Mouse (Mus musculus) natural killer cell, adult 2 months (primary cell): Measurements from ENCODE around the gene Cnp.
"Not testable (repeated sequence)": the region's sequence is repeated elsewhere in the genome, so short reads cannot be mapped to it uniquely, and the experiment has no call there.

Experiments used
- DNase-seq, 2 experiments: peaks; one replicate each; pipeline ENCODE4 v3.0.0; 2022; ENCODE audit warnings: low spot score in 2 of 2

Gene Cnp

DNA sequence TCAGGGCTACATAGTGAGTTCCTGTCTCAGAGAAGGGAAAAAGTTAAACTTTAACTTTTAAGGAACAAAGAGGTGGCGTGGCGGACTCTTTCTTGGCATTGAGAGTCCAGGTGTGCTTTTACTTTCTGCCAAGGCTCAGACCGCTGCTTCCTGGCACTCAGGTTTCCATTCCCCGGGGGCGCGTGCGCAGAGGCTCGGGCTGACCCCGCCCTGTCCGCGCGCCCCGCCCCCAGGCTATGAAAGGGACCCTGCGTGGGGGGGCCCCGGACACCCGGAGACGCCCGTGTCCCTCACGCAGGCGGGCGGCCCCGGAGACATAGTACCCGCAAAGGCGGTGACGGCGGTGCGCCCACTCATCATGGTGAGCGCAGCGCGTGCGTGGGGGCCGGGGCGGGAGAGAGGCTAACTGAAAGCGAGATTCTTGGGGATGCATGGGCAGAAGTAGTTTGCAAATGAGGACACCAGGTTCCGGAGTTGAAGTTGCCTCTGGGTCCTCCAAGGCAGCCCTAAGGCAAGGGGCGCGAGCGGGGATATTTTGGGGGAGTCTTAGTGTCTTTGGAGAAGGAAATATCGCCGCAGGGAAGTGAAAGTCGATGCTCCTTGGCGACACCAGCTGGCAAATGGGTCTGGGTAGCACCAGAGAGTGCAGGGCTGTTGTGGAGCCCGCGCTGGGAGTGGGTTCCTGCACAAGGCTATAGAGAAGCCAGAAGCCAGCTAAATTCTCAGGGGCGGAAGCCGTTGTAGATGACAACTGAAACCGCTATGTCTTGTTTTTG, at the start of gene Cnp:
Gene Cnp (plus strand): TSS at position 197 of the 776 bp plus-strand sequence.
- peak; percentile 67 to 79 for DNase-seq

DNA sequence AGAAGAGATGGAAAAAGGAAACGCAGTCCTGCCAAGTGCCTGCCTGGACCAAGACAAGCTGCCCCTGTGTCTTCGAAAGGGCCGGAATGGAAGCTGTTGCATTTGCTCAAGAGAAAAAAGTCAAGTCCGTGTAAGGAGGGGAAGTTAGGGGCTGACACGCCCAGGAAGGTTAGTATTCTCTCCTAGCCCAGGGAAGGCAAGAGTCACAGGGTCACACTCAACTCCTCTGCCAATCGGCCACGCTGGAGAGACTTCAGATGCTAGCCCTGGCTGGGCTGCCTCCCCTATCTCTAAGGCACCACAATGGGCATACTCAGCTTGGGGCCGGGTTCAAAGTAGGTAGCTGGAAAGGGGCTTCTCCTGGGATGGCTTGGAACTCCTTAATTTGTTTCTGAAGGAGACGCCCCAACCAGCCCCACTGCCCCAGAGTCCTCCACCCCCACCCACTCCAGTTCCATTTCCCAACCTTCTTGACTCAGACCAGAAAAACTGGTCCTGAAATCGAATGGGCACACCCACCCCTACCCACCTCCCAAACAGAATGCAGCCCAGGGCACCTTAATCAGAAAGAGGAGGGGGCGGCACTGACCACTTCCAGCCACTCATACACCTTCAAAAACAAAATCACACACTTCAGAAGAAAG, 49.6 kb upstream of the Cnp start:
- no peak for DNase-seq

DNA sequence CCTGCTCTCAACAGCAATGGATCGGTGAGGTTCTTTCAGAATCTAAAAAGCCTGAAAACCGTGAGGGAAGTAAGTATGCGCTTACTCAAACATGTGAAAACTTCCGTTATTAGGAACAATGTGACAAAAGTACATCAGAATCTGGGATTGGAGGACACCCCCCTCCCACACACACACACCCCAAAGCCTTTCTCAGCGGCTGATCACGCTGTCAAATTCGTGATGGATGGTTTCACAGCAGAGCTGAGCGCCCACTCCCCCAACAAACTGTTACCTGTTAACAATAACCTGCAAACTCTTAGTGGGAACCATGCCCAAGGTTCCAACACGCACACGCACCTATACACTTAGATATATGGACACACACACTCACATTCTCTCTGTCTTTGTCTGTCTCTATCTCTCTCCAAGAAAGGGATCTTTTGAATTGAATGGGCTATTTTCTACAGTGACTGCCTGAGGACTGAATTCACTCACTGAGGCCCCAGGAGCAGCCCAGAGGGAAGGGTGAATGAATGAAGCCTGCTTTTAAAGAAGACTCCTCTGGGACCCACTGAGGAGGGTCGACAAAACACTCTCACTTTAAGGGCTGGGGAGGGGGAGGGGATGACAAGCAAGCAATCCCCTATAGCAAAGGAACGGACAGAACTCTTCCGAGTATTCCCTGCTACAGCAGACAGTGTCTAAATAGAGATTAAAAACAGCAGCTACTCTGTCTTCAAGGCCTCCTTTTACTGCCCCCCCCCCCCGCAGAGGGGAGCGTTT, 48.5 kb upstream of the Cnp start:
- DNase-seq = no peak

DNA sequence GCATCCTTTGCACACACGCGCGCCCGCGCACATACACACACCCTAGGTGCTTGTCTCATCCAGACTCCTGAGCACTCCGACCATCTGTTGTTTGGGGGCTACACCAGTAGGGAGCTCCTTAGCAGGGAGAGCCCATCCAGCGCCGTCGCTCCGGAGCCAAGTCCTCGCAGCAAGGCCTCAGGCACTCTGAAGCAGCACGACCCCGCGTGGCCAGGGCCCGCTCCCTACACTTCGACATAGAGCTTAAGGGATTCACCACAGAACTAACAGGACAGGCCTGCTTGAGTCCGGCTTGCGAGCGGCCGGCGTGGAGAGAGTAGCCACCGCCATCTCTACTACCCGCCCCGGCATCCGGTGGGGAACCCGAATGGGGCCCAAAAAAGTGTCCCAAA, 47.6 kb upstream of the Cnp start:
- peak; percentile 39 to 47 for DNase-seq

DNA sequence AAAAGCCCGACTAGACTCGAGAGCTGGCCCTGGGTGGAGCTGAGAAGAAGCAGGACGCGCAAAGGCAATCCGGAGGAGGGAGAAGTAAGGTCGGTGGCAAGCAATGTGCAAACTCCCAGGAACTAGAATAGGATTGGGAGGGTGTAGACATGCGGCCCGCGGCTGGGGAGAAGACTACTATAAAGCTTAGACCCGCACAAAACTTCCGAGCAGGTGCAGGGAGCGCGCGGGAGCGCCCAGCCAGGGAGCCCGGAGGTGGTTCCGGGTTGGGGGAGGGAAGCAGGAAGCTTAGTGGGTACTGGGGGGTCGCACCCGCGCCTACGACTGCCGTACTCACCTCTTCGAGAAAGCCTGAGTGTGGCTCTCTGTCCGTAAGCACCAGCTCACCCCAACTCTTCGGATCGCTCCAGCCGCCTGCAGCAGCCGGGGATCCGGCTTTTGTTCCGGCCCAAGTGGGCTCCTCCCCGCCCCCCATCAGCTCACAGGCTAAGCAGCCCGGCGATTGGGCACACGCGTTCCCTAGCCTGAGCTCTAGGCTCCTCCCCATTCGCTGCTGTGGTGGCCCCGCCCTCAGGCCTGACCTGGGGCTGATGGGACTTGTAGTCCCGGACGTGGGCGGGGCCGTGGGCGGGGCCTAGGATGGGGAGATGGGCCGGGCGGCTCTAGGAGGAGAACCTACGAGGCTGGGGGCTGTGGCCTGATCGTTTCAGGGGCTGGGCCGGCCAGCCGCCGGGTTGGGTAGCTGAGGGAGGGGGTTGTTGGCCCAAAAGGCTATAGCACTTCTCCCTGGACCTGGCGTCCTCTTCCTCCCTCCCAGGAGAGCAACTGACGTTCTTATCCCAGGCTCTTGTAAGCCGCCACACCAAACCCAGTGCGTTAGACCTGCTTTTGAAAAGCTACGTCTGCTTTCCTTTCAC, 47.0 kb upstream of the Cnp start, which contains the start of gene Acly:
Gene Acly (minus strand): TSS at position 543 of the 917 bp plus-strand sequence.
- peak; percentile 97 to 98 for DNase-seq

DNA sequence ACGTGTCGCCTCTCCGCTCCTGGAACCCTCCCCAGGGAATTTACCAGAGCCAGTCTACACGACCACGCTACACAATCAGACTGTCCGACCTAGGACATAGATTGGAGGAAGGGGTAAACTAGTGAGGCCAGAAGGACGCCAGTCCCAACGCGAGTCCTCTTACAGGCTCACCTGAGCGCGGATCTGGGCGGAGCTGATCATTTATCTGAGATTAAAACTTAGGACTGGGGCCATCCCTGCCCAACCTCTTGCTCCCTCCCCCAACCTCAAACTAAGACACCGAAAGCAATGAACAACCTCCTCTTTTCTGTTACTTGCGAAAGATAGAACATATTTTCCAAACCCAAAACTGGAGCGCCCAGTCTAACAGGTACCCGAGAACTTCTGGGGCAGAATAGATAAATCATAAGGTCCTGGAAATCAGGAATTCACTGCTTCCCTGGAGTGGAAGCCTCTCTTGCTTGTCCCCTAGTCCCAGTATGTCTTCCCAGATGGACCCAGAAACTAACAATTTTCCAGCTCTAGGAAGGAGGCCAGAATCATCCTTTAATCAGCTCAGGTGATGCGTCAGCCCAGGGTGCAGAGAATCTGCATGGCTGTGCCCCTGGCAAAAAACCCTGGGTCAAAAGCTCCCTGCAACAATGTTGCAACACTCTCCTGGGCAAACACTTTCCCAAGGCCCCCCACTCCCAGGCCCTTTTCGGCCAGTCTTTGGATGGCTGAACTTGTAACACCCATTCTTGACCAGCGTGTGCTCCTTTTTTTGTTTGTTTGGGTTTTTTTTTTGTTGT, 46.1 kb upstream of the Cnp start:
- no peak for DNase-seq

DNA sequence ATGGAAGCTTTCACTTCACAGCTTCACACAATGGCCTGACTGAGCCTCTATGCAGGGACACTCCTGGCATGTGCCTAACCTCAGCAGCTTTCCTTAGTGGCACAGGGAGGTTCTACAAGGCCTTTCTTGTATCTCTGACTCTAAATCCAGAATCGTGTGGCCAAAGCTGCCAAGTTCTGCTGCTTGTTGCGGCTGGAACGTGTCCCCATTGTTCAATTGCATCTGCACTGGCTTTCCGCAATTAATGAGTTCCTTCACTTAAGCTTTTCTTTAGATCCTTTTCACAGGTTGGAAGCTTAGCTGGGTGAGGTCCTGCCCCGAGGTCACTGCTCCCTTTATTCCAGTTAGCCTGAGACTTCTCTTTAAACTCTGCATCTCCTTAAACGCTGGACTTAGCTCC, 40.8 kb upstream of the Cnp start:
- DNase-seq = no peak

DNA sequence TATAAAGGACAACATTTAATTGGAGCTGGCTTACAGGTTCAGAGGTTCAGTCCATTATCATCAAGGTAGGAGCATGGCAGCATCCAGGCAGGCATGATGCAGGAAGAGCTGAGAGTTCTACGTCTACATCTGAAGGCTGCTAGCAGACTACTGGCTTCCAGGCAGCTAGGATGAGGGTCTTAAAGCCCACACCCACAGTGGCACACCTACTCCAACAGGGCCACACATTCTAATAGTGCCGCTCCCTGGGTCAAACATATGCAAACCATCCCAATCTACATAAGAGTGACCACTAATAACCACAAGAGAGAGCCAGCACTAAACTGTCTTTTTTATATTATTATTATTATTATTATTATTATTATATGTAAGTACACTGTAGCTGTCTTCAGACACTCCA, 40.3 kb upstream of the Cnp start:
- DNase-seq = not testable (repeated sequence)

DNA sequence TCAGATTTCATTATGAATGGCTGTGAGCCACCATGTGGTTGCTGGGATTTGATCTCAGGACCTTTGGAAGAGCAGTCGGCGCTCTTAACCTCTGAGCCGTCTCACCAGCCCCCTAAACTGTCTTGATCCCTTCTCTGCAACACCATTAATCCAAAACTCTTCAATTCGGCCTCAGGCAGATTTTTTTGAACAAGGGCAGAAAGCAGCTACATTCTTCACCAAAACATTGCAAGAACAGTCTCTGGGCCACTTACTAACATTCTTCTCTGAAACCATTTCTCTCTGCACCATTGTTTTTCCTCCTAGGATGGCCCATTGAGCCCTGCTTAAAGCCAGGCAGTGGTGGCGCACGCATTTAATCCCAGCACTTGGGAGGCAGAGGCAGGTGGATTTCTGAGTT, 39.9 kb upstream of the Cnp start:
- DNase-seq = not testable (repeated sequence)

DNA sequence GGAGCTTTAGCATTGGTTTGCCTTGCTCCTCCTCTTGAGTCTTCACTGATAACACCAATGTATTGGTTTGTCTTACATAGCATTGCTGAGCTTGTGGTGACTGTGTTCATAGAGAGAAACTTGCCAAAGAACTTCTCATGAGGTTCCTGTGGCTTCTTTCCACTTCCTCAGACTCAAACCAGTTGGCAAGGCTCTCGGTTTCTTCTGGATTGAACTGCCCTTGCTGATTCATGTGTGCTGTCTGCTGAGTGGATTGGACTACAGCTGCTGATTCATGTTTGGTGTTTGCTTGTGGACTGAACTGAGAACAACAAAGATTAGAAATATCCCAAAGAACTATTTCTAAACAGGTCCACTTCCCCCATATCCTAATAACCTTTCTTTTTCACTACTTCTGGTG, 38.7 kb upstream of the Cnp start:
- DNase-seq = no peak

DNA sequence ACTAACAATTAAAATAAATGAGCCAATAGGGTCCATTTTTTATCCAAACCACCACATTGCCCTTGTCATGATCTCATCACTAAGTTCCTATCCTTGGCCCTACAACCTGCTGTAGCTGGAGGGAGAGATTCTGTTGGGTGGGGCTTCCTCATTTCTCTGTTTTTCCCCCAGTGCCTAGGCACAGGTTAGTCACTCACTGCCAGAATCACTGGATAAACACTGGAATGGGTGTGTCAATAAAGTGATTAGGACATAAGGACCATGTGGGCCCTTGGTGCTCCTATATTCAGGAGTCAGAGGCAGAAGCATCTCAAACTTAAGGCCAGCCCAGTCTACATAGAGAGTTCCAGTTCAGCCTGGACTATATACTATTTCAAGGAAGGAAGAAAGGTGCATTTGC, 38.2 kb upstream of the Cnp start:
- DNase-seq = no peak

DNA sequence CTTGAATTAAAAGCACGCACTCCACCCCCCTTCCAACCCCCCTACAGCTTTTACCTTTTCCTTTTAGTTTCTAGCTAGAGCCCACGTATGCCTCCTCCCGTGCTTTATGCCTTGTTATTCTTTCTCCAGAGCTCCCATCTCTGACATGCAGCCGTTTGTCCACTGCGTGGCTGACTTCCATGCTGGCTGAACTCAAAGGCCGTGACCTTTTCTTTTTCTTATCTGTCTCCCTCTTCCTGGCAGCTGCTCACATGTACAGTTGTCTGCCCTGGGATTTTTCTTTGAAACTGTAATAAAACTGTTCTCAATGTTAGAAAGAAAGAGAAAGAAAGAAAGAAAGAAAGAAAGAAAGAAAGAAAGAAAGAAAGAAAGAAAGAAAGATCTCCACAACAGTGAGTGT, 33.7 kb upstream of the Cnp start:
- DNase-seq = no peak

DNA sequence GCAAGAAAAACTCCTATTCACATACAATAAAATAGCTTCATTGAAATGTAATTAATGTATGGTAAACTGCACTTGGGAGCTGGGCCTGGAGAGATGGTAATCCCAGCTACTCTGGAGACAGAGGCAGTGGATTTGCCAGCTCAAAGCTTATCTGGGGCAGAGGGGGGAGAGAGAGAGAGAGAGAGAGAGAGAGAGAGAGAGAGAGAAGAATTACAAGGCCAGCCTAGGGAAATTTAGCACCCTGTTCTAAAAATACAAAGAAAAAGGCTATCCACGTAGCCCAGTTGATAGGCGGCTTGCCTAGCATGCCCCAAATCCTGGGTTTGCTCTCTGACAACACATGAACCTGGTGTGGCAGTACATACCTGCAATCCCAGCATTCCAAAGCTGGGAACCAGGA, 33.1 kb upstream of the Cnp start:
- DNase-seq = no peak

DNA sequence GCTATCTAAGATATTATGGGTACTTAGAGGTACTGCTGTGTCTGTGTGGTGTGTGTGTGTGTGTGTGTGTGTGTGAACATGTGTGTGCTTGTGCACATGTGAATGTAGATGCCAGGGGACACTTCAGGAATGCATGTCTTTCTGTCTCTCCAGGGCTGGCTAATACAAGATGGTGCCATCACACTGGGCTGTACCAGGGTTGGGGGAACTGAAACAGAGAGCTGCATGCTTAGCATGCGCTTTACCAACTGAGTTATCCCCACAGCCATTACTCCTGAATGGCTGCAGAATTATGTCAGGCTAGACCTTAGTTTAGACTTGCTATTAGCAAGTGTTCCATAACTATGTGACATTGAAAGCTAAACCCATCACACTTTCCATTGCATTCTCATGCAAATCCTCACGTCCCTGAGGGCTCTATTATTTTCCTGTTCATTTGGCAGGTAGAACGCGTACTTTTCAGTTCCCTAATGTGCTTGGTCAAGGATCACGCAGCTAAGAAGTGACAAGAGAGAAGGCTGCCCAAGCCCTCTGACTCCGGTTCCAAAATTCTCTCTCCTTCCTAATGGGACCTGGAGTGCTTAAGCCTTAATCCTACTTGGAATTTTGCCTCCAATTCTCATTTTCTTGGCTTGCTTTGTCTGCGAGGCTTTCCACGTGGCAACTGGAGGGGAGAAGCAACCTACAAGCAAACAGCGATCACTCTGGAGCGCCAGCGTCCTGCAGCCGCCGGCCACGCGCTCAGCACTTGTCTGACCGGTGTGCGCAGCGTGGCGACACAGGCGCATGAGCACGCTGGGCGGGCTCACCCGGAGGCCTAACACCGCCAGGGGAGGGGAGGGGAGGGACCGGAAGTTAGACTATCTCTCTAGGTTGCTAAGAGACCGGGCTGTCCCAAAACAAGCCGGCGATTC, 29.6 kb upstream of the Cnp start, which contains the start of gene Ttc25:
Gene Ttc25 (plus strand): TSS at position 776 of the 914 bp plus-strand sequence.
- DNase-seq = peak; percentile 78 to 80

DNA sequence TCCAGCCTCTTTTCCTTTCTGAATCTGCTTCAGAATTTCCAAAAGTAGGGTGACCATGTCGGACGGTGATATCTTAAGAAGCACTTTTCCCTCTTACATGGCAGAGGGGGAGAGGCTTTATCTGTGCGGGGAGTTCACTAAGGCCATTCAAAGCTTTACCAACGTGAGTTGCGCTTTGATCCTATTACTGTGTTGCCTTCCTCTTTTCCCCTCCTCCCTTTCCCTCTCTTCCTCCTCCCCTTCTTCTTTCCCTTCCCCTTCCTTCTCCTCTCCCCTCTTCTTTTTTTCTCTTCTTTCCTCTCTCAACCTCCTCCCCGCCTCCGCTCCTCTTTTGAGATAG, 29.0 kb upstream of the Cnp start:
- no peak for DNase-seq

DNA sequence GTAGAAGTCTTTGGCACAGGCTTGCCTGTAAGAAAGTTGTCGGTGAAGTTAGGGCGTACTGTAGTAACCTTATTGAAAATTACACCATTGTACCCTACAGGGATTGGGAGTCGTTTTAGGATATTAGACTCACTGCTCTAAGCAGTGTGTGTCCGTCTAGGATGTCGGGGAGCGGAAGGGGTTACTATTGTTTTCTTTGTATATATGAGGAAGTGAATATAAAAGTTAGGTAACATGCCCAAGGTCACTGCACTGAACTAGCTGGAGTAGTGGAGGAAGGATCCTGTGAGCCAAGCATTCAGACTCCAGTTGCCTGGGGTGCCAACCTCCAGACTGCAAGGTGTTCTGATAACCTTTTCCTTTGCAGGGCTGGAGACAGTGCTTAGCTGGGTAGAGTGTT, 27.7 kb upstream of the Cnp start:
- no peak for DNase-seq

DNA sequence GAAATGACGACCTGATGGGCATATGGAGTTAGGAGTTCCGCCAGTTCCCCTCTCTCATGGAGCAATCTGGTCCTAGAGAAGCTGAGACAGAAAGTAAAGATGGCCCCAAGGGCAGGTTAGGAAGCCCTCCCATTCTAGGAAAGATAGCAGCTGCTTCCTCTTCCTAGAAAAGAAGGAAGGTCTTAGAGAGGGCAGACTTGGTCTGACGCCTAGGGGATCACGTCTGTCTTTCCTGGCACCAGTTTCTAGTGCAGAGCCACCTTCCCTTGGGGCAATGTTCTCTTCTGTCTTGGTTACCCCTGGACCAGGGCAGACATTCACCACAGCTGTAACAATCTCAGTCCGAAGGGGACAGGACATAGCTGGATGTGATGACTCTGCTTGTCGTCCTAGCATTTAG, 26.6 kb upstream of the Cnp start:
- no peak for DNase-seq

DNA sequence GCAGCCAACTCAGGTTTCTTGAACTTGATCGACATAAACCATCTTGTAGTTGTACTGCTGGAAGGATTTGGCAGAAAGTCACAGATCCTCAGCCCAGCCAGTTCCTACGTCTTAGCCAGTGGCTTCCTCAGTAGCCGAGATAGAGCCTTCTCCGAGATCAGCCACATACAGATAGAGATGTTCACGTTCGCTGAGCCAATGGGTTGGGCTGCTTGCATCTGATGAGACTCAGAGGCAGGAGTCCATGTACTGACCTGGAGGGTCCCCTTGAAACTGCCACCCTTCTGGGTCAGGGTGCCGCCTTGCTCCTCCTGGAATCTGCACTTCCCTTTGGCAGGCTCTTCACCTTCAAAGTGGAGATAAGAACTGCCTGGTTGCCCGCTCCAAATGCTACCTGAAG, 25.2 kb upstream of the Cnp start:
- DNase-seq = no peak

DNA sequence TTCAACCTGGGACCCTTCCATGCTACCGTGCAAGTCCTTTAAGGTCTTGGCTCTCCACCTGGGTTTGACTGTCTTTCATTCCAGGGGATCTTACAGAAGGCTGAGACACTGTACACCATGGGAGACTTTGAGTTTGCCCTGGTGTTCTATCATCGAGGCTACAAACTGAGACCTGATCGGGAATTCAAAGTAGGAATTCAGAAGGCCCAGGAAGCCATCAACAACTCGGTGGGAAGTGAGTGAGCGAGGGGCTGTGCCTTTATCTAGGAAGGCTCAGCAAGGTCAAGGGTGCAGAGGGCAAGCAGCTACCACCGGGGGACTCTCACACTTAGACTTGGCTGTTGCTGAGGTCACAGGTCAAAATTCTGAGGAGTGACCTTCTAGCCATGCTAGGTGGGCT, 24.6 kb upstream of the Cnp start:
- no peak for DNase-seq

DNA sequence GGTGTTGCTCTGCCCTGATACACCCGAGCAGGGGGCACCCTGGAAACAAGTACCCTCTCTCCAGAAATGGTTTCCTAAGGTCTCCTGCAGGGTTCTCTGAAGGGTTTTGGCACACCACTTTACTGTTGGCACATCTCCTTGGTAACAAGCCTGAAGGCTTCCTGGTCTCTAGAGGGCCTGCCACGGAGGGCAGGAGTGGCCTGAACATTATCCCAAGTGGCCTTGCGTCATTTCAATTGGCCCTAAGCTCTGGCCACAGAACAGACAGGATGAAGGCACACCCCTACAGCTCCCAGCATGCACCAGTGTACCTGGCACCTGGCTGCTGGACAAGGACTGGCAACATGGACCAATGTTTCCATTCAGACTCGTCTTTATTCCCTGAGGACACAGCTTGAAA, 21.9 kb upstream of the Cnp start:
- DNase-seq = no peak
